Mouse (Mus musculus): ENCODE data around the gene Fras1. TPM values are rescaled to one million over a fixed set of nuclear protein-coding genes. Genes with fewer than 3 reads are reported as not detected.

Gene Fras1
- polyA plus RNA-seq, 1 experiment from 2014 or later: 3.2 TPM

DNA sequence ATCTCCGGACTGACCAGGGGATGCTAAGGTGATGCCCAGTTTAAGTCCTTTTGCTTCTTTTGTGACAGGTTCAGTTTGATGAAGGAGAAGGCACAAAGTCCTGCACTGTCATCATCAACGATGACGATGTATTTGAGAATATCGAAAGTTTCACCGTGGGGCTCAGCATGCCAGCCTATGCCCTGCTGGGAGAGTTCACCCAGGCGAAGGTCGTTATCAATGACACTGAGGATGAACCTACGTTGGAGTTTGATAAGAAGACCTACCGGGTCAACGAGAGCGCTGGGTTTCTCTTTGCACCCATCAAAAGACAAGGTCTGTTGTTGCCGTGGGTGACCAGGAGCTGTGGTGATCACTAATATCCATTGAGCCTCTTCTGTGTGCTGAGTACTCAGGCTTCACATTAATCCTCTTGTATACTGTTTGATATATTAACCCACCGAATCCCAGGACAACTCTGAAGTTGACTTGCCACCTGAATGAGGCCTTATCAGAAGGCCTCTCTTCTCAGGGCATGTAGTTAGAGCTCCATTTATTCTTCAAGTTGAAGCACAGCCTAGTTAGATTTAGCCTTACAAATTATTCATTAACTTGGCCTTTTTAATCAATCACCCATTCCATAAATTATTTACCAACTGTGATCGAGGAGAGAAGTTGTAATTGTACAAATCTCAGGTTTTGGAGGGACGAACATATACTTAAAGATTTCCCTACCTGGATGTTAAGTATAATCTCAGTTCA is 365.6 kb downstream of the Fras1 start:
- peak overlapping the region; percentile 37 for H3K4me2 ChIP-seq (replicated peaks; ENCODE audit: low read depth)
- peak; percentile 65 for ATAC-seq
- no peak overlapping the region for H3K4me3 ChIP-seq (ENCODE audit: low read depth, low read length)
- H3K9ac ChIP-seq (ENCODE audit: low read depth, low read length): no peak overlapping the region
- TF ChIP-seq CTCF (IDR thresholded peaks at IDR 0.05; ENCODE audit: low read depth): no peak
- peaks cover 3% of the 10 kb centered on the region; the same call in 1 of the 2 replicates for H3K36me3 ChIP-seq (ENCODE audit: control insufficient read depth, insufficient read depth)
- H3K4me1 ChIP-seq (replicated peaks; ENCODE audit: control insufficient read depth, insufficient read depth, low read length): peaks cover 3% of the 10 kb centered on the region; the same call in 1 of the 2 replicates
- H3K27ac ChIP-seq (ENCODE audit: low read depth, low read length): peak overlapping the region; percentile 35
- no peaks in the 10 kb centered on the region for H3K9me3 ChIP-seq (ENCODE audit: control insufficient read depth)
- H3K27me3 ChIP-seq (replicated peaks; ENCODE audit: control insufficient read depth, insufficient read depth, low read length): no peaks in the 10 kb centered on the region
- 48% methylated on average over 15 of the region's 15 CpGs for WGBS

GRCm38 (mm10) chr5:96747195-96747984 is 373.6 kb downstream of the Fras1 start:
- Histone ChIP-seq H3K4me3 (ENCODE audit: low read depth, low read length) (no peak overlapping the region), H3K9me3 (ENCODE audit: control insufficient read depth) (no peaks in the 10 kb centered on the region), H3K9ac (ENCODE audit: low read depth, low read length) (no peak overlapping the region), H3K27ac (ENCODE audit: low read depth, low read length) (no peak overlapping the region), H3K27me3 (replicated peaks; ENCODE audit: control insufficient read depth, insufficient read depth, low read length) (no peaks in the 10 kb centered on the region), H3K36me3 (ENCODE audit: control insufficient read depth, insufficient read depth) (no peaks in the 10 kb centered on the region), H3K4me2 (replicated peaks; ENCODE audit: low read depth) (no peak overlapping the region), H3K4me1 (replicated peaks; ENCODE audit: control insufficient read depth, insufficient read depth, low read length) (no peaks in the 10 kb centered on the region)
- TF ChIP-seq CTCF (IDR thresholded peaks at IDR 0.05; ENCODE audit: low read depth): no peak
- WGBS: 69% methylated on average over 8 of the region's 8 CpGs
- ATAC-seq: no peak; the same call in 1 of the 2 replicates

DNA sequence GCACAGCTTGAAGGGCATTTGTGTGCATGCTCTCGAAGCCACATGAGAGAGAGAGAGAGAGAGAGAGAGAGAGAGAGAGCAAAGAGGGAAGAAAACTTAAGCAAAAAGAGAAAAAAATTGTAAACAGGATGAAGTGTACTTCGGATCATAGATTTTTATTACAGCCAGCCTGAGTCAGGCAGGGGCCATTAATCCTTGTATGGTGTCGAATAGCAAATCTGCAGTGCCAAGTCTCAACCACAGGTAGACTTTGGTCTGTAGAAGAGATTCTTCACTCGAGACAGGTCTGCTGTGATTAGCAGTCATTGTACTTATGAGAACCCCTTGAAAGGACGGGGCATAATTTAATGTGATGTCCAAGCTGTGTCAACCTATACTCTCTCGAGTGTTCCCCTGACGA is 383.9 kb downstream of the Fras1 start:
- Histone ChIP-seq H3K4me2 (replicated peaks; ENCODE audit: low read depth) (no peak overlapping the region), H3K27ac (ENCODE audit: low read depth, low read length) (no peak overlapping the region), H3K27me3 (replicated peaks; ENCODE audit: control insufficient read depth, insufficient read depth, low read length) (no peaks in the 10 kb centered on the region), H3K4me1 (replicated peaks; ENCODE audit: control insufficient read depth, insufficient read depth, low read length) (no peaks in the 10 kb centered on the region), H3K9me3 (ENCODE audit: control insufficient read depth) (no peaks in the 10 kb centered on the region), H3K4me3 (ENCODE audit: low read depth, low read length) (no peak overlapping the region), H3K9ac (ENCODE audit: low read depth, low read length) (no peak overlapping the region), H3K36me3 (ENCODE audit: control insufficient read depth, insufficient read depth) (no peaks in the 10 kb centered on the region; the same call in 1 of the 2 replicates)
- no peak for TF ChIP-seq CTCF (IDR thresholded peaks at IDR 0.05; ENCODE audit: low read depth)
- 53% methylated on average over 7 of the region's 7 CpGs for WGBS
- ATAC-seq: peak; percentile 73

- no peak for TF ChIP-seq CTCF (IDR thresholded peaks at IDR 0.05; ENCODE audit: low read depth)
- no peaks in the 10 kb centered on the region for H3K4me1 ChIP-seq (replicated peaks; ENCODE audit: control insufficient read depth, insufficient read depth, low read length)
- H3K4me3 ChIP-seq (ENCODE audit: low read depth, low read length): no peak overlapping the region
- H3K27me3 ChIP-seq (replicated peaks; ENCODE audit: control insufficient read depth, insufficient read depth, low read length): no peaks in the 10 kb centered on the region
- no peaks in the 10 kb centered on the region; the same call in 1 of the 2 replicates for H3K36me3 ChIP-seq (ENCODE audit: control insufficient read depth, insufficient read depth)
- H3K27ac ChIP-seq (ENCODE audit: low read depth, low read length): no peak overlapping the region
- 91% methylated on average over 1 of the region's 1 CpGs for WGBS
- H3K4me2 ChIP-seq (replicated peaks; ENCODE audit: low read depth): no peak overlapping the region
- ATAC-seq: no peak
- H3K9me3 ChIP-seq (ENCODE audit: control insufficient read depth): no peaks in the 10 kb centered on the region
- H3K9ac ChIP-seq (ENCODE audit: low read depth, low read length): no peak overlapping the region
These were observed 388.3 kb downstream of the Fras1 start for GRCm38 (mm10) chr5:96762021-96762420.

GRCm38 (mm10) chr5:96768846-96769471 is 395.2 kb downstream of the Fras1 start:
- no peaks in the 10 kb centered on the region for H3K36me3 ChIP-seq (ENCODE audit: control insufficient read depth, insufficient read depth)
- ATAC-seq: no peak
- no peak overlapping the region for H3K27ac ChIP-seq (ENCODE audit: low read depth, low read length)
- no peak overlapping the region for H3K9ac ChIP-seq (ENCODE audit: low read depth, low read length)
- H3K27me3 ChIP-seq (replicated peaks; ENCODE audit: control insufficient read depth, insufficient read depth, low read length): no peaks in the 10 kb centered on the region
- H3K4me2 ChIP-seq (replicated peaks; ENCODE audit: low read depth): no peak overlapping the region
- peak; percentile 91 for TF ChIP-seq CTCF (IDR thresholded peaks at IDR 0.05; ENCODE audit: low read depth)
- no peaks in the 10 kb centered on the region for H3K9me3 ChIP-seq (ENCODE audit: control insufficient read depth)
- 56% methylated on average over 10 of the region's 10 CpGs for WGBS
- no peaks in the 10 kb centered on the region for H3K4me1 ChIP-seq (replicated peaks; ENCODE audit: control insufficient read depth, insufficient read depth, low read length)
- H3K4me3 ChIP-seq (ENCODE audit: low read depth, low read length): no peak overlapping the region

All from intestine, postnatal 0 days (tissue).